Mouse (Mus musculus): ENCODE data around the gene Tbc1d22a. TPM values are rescaled to one million over a fixed set of nuclear protein-coding genes. Genes with fewer than 3 reads are reported as not detected.

Gene Tbc1d22a
- polyA plus RNA-seq (2015; fragmentation: Nextera tagmentation; extraction: Ambion mirVana), result 11.6 and 13.4 TPM in 2 replicates

- peaks cover 19% of the 10 kb centered on the region for H3K4me1 ChIP-seq (replicated peaks; ENCODE audit: control insufficient read depth, insufficient read depth, low read length)
- peak within 1 kb of the TSS; percentile 85 for H3K4me2 ChIP-seq (ENCODE audit: low read length)
- under 1% methylated on average over 64 of the region's 64 CpGs for WGBS
- no peaks in the 10 kb centered on the region for H3K36me3 ChIP-seq (ENCODE audit: control insufficient read depth, insufficient read depth)
- peak within 1 kb of the TSS; percentile 93 for H3K4me3 ChIP-seq (replicated peaks; ENCODE audit: low read length)
- no peaks in the 10 kb centered on the region for H3K27me3 ChIP-seq (replicated peaks; ENCODE audit: control insufficient read depth, insufficient read depth, low read length)
- peak; percentile 94 for ATAC-seq
- peak within 1 kb of the TSS; percentile 92 for H3K27ac ChIP-seq (ENCODE audit: low read length)
- no peaks in the 10 kb centered on the region for H3K9me3 ChIP-seq (ENCODE audit: control insufficient read depth, low read length)
- H3K9ac ChIP-seq (replicated peaks; ENCODE audit: low read depth, low read length), result peak within 1 kb of the TSS; percentile 87
Measured at GRCm38 (mm10) chr15:86213753-86214548, at the start of gene Tbc1d22a. Tbc1d22a (plus strand) TSS chr15:86214459.

- no peaks in the 10 kb centered on the region for H3K9me3 ChIP-seq (ENCODE audit: control insufficient read depth, low read length)
- H3K27ac ChIP-seq (ENCODE audit: low read length), result no peak overlapping the region
- H3K4me3 ChIP-seq (replicated peaks; ENCODE audit: low read length), result no peak overlapping the region
- WGBS, result 73% methylated on average over 21 of the region's 21 CpGs
- peaks cover 3% of the 10 kb centered on the region; the same call in 1 of the 2 replicates for H3K36me3 ChIP-seq (ENCODE audit: control insufficient read depth, insufficient read depth)
- no peak for ATAC-seq
- no peak overlapping the region for H3K4me2 ChIP-seq (ENCODE audit: low read length)
- no peak overlapping the region for H3K9ac ChIP-seq (replicated peaks; ENCODE audit: low read depth, low read length)
- no peaks in the 10 kb centered on the region for H3K27me3 ChIP-seq (replicated peaks; ENCODE audit: control insufficient read depth, insufficient read depth, low read length)
- H3K4me1 ChIP-seq (replicated peaks; ENCODE audit: control insufficient read depth, insufficient read depth, low read length), result peaks cover 11% of the 10 kb centered on the region
Measured at GRCm38 (mm10) chr15:86164718-86165345, 49.4 kb upstream of the Tbc1d22a start.

GRCm38 (mm10) chr15:86165811-86166590, 48.3 kb upstream of the Tbc1d22a start:
- Histone ChIP-seq H3K36me3 (ENCODE audit: control insufficient read depth, insufficient read depth) (peaks cover 3% of the 10 kb centered on the region; the same call in 1 of the 2 replicates), H3K9ac (replicated peaks; ENCODE audit: low read depth, low read length) (no peak overlapping the region), H3K27ac (ENCODE audit: low read length) (no peak overlapping the region), H3K4me1 (replicated peaks; ENCODE audit: control insufficient read depth, insufficient read depth, low read length) (peaks cover 11% of the 10 kb centered on the region), H3K4me3 (replicated peaks; ENCODE audit: low read length) (no peak overlapping the region), H3K27me3 (replicated peaks; ENCODE audit: control insufficient read depth, insufficient read depth, low read length) (no peaks in the 10 kb centered on the region), H3K4me2 (ENCODE audit: low read length) (no peak overlapping the region), H3K9me3 (ENCODE audit: control insufficient read depth, low read length) (no peaks in the 10 kb centered on the region)
- WGBS, result 91% methylated on average over 24 of the region's 24 CpGs
- no peak for ATAC-seq

GRCm38 (mm10) chr15:86167032-86167655, 47.1 kb upstream of the Tbc1d22a start:
- ATAC-seq, result no peak
- Histone ChIP-seq H3K9ac (replicated peaks; ENCODE audit: low read depth, low read length) (no peak overlapping the region), H3K27ac (ENCODE audit: low read length) (no peak overlapping the region), H3K4me1 (replicated peaks; ENCODE audit: control insufficient read depth, insufficient read depth, low read length) (peaks cover 11% of the 10 kb centered on the region), H3K27me3 (replicated peaks; ENCODE audit: control insufficient read depth, insufficient read depth, low read length) (no peaks in the 10 kb centered on the region), H3K4me3 (replicated peaks; ENCODE audit: low read length) (no peak overlapping the region), H3K9me3 (ENCODE audit: control insufficient read depth, low read length) (no peaks in the 10 kb centered on the region), H3K4me2 (ENCODE audit: low read length) (no peak overlapping the region), H3K36me3 (ENCODE audit: control insufficient read depth, insufficient read depth) (no peaks in the 10 kb centered on the region)
- WGBS, result 93% methylated on average over 7 of the region's 7 CpGs

- 80% methylated on average over 10 of the region's 10 CpGs for WGBS
- Histone ChIP-seq H3K36me3 (ENCODE audit: control insufficient read depth, insufficient read depth) (no peaks in the 10 kb centered on the region), H3K27ac (ENCODE audit: low read length) (no peak overlapping the region), H3K4me1 (replicated peaks; ENCODE audit: control insufficient read depth, insufficient read depth, low read length) (peaks cover 11% of the 10 kb centered on the region), H3K27me3 (replicated peaks; ENCODE audit: control insufficient read depth, insufficient read depth, low read length) (no peaks in the 10 kb centered on the region), H3K9me3 (ENCODE audit: control insufficient read depth, low read length) (no peaks in the 10 kb centered on the region), H3K4me3 (replicated peaks; ENCODE audit: low read length) (no peak overlapping the region), H3K9ac (replicated peaks; ENCODE audit: low read depth, low read length) (no peak overlapping the region), H3K4me2 (ENCODE audit: low read length) (no peak overlapping the region)
- no peak for ATAC-seq
Measured at GRCm38 (mm10) chr15:86167787-86168504, 46.3 kb upstream of the Tbc1d22a start.

GRCm38 (mm10) chr15:86168505-86168867, 45.8 kb upstream of the Tbc1d22a start:
- Histone ChIP-seq H3K36me3 (ENCODE audit: control insufficient read depth, insufficient read depth) (no peaks in the 10 kb centered on the region), H3K4me3 (replicated peaks; ENCODE audit: low read length) (no peak overlapping the region), H3K27me3 (replicated peaks; ENCODE audit: control insufficient read depth, insufficient read depth, low read length) (no peaks in the 10 kb centered on the region), H3K27ac (ENCODE audit: low read length) (no peak overlapping the region), H3K9me3 (ENCODE audit: control insufficient read depth, low read length) (no peaks in the 10 kb centered on the region), H3K9ac (replicated peaks; ENCODE audit: low read depth, low read length) (no peak overlapping the region), H3K4me2 (ENCODE audit: low read length) (no peak overlapping the region), H3K4me1 (replicated peaks; ENCODE audit: control insufficient read depth, insufficient read depth, low read length) (peaks cover 16% of the 10 kb centered on the region)
- WGBS, result 28% methylated on average over 7 of the region's 7 CpGs
- ATAC-seq, result no peak

GRCm38 (mm10) chr15:86168941-86169816, 45.1 kb upstream of the Tbc1d22a start:
- Histone ChIP-seq H3K9me3 (ENCODE audit: control insufficient read depth, low read length) (no peaks in the 10 kb centered on the region), H3K4me1 (replicated peaks; ENCODE audit: control insufficient read depth, insufficient read depth, low read length) (peaks cover 17% of the 10 kb centered on the region), H3K4me2 (ENCODE audit: low read length) (no peak overlapping the region), H3K27me3 (replicated peaks; ENCODE audit: control insufficient read depth, insufficient read depth, low read length) (no peaks in the 10 kb centered on the region), H3K36me3 (ENCODE audit: control insufficient read depth, insufficient read depth) (no peaks in the 10 kb centered on the region), H3K4me3 (replicated peaks; ENCODE audit: low read length) (no peak overlapping the region), H3K9ac (replicated peaks; ENCODE audit: low read depth, low read length) (no peak overlapping the region), H3K27ac (ENCODE audit: low read length) (no peak overlapping the region)
- no peak for ATAC-seq
- 81% methylated on average over 12 of the region's 12 CpGs for WGBS

GRCm38 (mm10) chr15:86169817-86170110, 44.5 kb upstream of the Tbc1d22a start:
- Histone ChIP-seq H3K9me3 (ENCODE audit: control insufficient read depth, low read length) (no peaks in the 10 kb centered on the region), H3K36me3 (ENCODE audit: control insufficient read depth, insufficient read depth) (no peaks in the 10 kb centered on the region), H3K9ac (replicated peaks; ENCODE audit: low read depth, low read length) (no peak overlapping the region), H3K4me3 (replicated peaks; ENCODE audit: low read length) (no peak overlapping the region), H3K4me1 (replicated peaks; ENCODE audit: control insufficient read depth, insufficient read depth, low read length) (peaks cover 14% of the 10 kb centered on the region), H3K27me3 (replicated peaks; ENCODE audit: control insufficient read depth, insufficient read depth, low read length) (no peaks in the 10 kb centered on the region), H3K27ac (ENCODE audit: low read length) (no peak overlapping the region), H3K4me2 (ENCODE audit: low read length) (no peak overlapping the region)
- ATAC-seq, result no peak
- WGBS, result 81% methylated on average over 4 of the region's 4 CpGs
